Mouse (Mus musculus): ENCODE data around the gene Fam126b. TPM values are rescaled to one million over a fixed set of nuclear protein-coding genes. Genes with fewer than 3 reads are reported as not detected.

The Fam126b gene
- total RNA-seq, 1 experiment from 2014 or later, result 22.0 TPM

Other genes with a start within 250 kb of the Fam126b start
- 102 and 104 TPM in 2 replicates for gene Bzw1, start 193.4 kb downstream of the Fam126b start, total RNA-seq (2017)
- 1,441 and 1,572 TPM in 2 replicates for gene Clk1, start 162.3 kb downstream of the Fam126b start, total RNA-seq (2017)
- gene Nif3l1, start 141.2 kb downstream of the Fam126b start, total RNA-seq (2017), result 9.5 and 14.1 TPM in 2 replicates
- gene Ppil3, start 140.8 kb downstream of the Fam126b start, total RNA-seq (2017), result 41.0 and 41.4 TPM in 2 replicates
- 23.6 and 25.3 TPM in 2 replicates for gene Orc2, start 81.2 kb downstream of the Fam126b start, total RNA-seq (2017)
- gene Ndufb3, start 61 bp upstream of the Fam126b start, total RNA-seq (2017), result 15.7 and 16.8 TPM in 2 replicates
- 0.35 TPM in 1 of 2 replicates, not detected in the other for gene Als2cr12, start 109.7 kb upstream of the Fam126b start, total RNA-seq (2017)
- gene Cflar, start 125.2 kb upstream of the Fam126b start, total RNA-seq (2017), result 175 and 180 TPM in 2 replicates
- 90.5 and 99.0 TPM in 2 replicates for gene Casp8, start 209.1 kb upstream of the Fam126b start, total RNA-seq (2017)